Comparison of ENCODE assay signal across 7 mouse cellular contexts in genomic region chr1:75447265-75448051, GRCm38 (mm10). TPM values are rescaled to one million over a fixed set of nuclear protein-coding genes. Genes with fewer than 3 reads are reported as not detected.
DNase-seq lines count a peak whose midpoint lies in the region; ATAC-seq and TF ChIP-seq lines count a peak whose summit lies in the region.

No protein-coding gene starts in this region.

- H3K36me3 ChIP-seq in E14TG2a.4 (ENCODE audit: insufficient read depth, low read length), result peaks cover 4% of the 10 kb centered on the region; the same call in 1 of the 2 replicates
- no peaks in the 10 kb centered on the region; the same call in 1 of the 2 replicates for H3K36me3 ChIP-seq in heart, embryonic 16.5 days (ENCODE audit: control insufficient read depth, insufficient read depth)
- H3K36me3 ChIP-seq in liver, embryonic 16.5 days (ENCODE audit: control insufficient read depth, insufficient read depth), result no peaks in the 10 kb centered on the region

- peaks cover 7% of the 10 kb centered on the region; the same call in 1 of the 2 replicates for H3K9me3 ChIP-seq in E14TG2a.4 (ENCODE audit: low read length)
- no peaks in the 10 kb centered on the region for H3K9me3 ChIP-seq in heart, embryonic 16.5 days (replicated peaks; ENCODE audit: control insufficient read depth, low read length)
- H3K9me3 ChIP-seq in liver, embryonic 16.5 days (replicated peaks; ENCODE audit: control insufficient read depth, low read length), result no peaks in the 10 kb centered on the region

- DNase-seq in 3134 (ENCODE audit: extremely low read depth, insufficient read length, low spot score), result peak; percentile 46
- no peak for DNase-seq in adrenal gland, adult 18-20 months (ENCODE audit: low spot score in 2 of 2)
- DNase-seq in adrenal gland, adult 8-10 months, result no peak
- DNase-seq in natural killer cell, adult 2 months (ENCODE audit: low spot score in 2 of 2), result no peak

- no peak overlapping the region for H3K9ac ChIP-seq in heart, embryonic 16.5 days (ENCODE audit: low read length)
- no peak overlapping the region for H3K9ac ChIP-seq in liver, embryonic 16.5 days (ENCODE audit: low read depth, low read length)

- H3K27me3 ChIP-seq in E14TG2a.4 (ENCODE audit: insufficient read depth, low read length), result peaks cover 74% of the 10 kb centered on the region
- peaks cover 69% of the 10 kb centered on the region for H3K27me3 ChIP-seq in heart, embryonic 16.5 days (ENCODE audit: control insufficient read depth, insufficient read depth, low read length)
- peaks cover 64% of the 10 kb centered on the region for H3K27me3 ChIP-seq in liver, embryonic 16.5 days (ENCODE audit: control insufficient read depth, insufficient read depth, low read depth, low read length)

- 12% methylated on average over 10 of the region's 10 CpGs for WGBS in heart, embryonic 16.5 days
- WGBS in liver, embryonic 16.5 days (ENCODE audit: insufficient replicate concordance), result 2% methylated on average over 10 of the region's 10 CpGs

- peak overlapping the region; percentile 41; the same call in 1 of the 2 replicates for H3K4me2 ChIP-seq in heart, embryonic 16.5 days (ENCODE audit: low read depth, low read length)
- peak overlapping the region; percentile 58 for H3K4me2 ChIP-seq in liver, embryonic 16.5 days (ENCODE audit: low read depth, low read length)

- no peak for ATAC-seq in heart, embryonic 16.5 days (replicated peaks; ENCODE audit: extremely low read depth, insufficient read depth, low FRiP score)
- 0 out of 2 replicates have a peak, but pooled peaks have one; percentile 9 for ATAC-seq in liver, embryonic 16.5 days (ENCODE audit: low read depth)

- no peak for TF ChIP-seq CTCF in E14TG2a.4 (conservative IDR thresholded peaks at IDR 0.05; ENCODE audit: low read length)

- H3K27ac ChIP-seq in heart, embryonic 16.5 days (ENCODE audit: low read length), result no peak overlapping the region
- no peak overlapping the region for H3K27ac ChIP-seq in liver, embryonic 16.5 days (ENCODE audit: low read length)

- H3K4me1 ChIP-seq in E14TG2a.4 (replicated peaks; ENCODE audit: low read depth, low read length), result peaks cover 89% of the 10 kb centered on the region
- peaks cover 51% of the 10 kb centered on the region for H3K4me1 ChIP-seq in heart, embryonic 16.5 days (ENCODE audit: control insufficient read depth, insufficient read depth, low read length)
- peaks cover 64% of the 10 kb centered on the region for H3K4me1 ChIP-seq in liver, embryonic 16.5 days (ENCODE audit: control insufficient read depth, low read depth, low read length)

- H3K4me3 ChIP-seq in E14TG2a.4 (replicated peaks; ENCODE audit: low read length), result peak overlapping the region; percentile 45
- H3K4me3 ChIP-seq in heart, embryonic 16.5 days (ENCODE audit: low read length), result no peak overlapping the region
- H3K4me3 ChIP-seq in liver, embryonic 16.5 days (ENCODE audit: low read depth, low read length), result no peak overlapping the region

RNA-seq across cellular contexts. Expression of gene Asic4, which starts 2.8 kb away (rescaled TPM):
- 0.08 and 0.27 TPM in 2 replicates for polyA plus RNA-seq in heart, embryonic 16.5 days (2015; fragmentation: Nextera tagmentation; extraction: Ambion mirVana)
- polyA plus RNA-seq in liver, embryonic 16.5 days (2015; fragmentation: Nextera tagmentation; extraction: Ambion mirVana), result 0.06 TPM in 1 of 2 replicates, not detected in the other
- total RNA-seq in adrenal gland, adult 18-20 months (2021), result 1 to 10 TPM; 5.1 to 8.1 TPM
- 10 to 100 TPM in 2 of 4 experiments, 1 to 10 TPM in 2; 4.9 to 11.1 (median 8.4) TPM for total RNA-seq in adrenal gland, adult 8-10 months (2022)

RNA-seq across cellular contexts. Expression of gene Gmppa, which starts 11.7 kb away (rescaled TPM):
- polyA plus RNA-seq in heart, embryonic 16.5 days (2015; fragmentation: Nextera tagmentation; extraction: Ambion mirVana), result 72.6 and 85.3 TPM in 2 replicates
- polyA plus RNA-seq in liver, embryonic 16.5 days (2015; fragmentation: Nextera tagmentation; extraction: Ambion mirVana), result 32.5 and 35.7 TPM in 2 replicates
- 10 to 100 TPM; 53.2 to 56.1 TPM for total RNA-seq in adrenal gland, adult 18-20 months (2021)
- total RNA-seq in adrenal gland, adult 8-10 months (2022), result 100 to 1,000 TPM in 1 of 4 experiments, 10 to 100 TPM in 3; 56.5 to 103 (median 92.0) TPM

RNA-seq across cellular contexts. Expression of gene Chpf, which starts 31.6 kb away (rescaled TPM):
- 23.9 and 27.0 TPM in 2 replicates for polyA plus RNA-seq in heart, embryonic 16.5 days (2015; fragmentation: Nextera tagmentation; extraction: Ambion mirVana)
- 2.6 and 3.1 TPM in 2 replicates for polyA plus RNA-seq in liver, embryonic 16.5 days (2015; fragmentation: Nextera tagmentation; extraction: Ambion mirVana)
- total RNA-seq in adrenal gland, adult 18-20 months (2021), result 10 to 100 TPM; 58.9 to 59.1 TPM
- total RNA-seq in adrenal gland, adult 8-10 months (2022), result 10 to 100 TPM; 56.6 to 72.7 (median 67.0) TPM

RNA-seq across cellular contexts. Expression of gene Tmem198, which starts 31.9 kb away (rescaled TPM):
- polyA plus RNA-seq in heart, embryonic 16.5 days (2015; fragmentation: Nextera tagmentation; extraction: Ambion mirVana), result 0.60 and 0.69 TPM in 2 replicates
- 0.06 and 0.07 TPM in 2 replicates for polyA plus RNA-seq in liver, embryonic 16.5 days (2015; fragmentation: Nextera tagmentation; extraction: Ambion mirVana)
- 1 to 10 TPM; 3.5 to 6.2 TPM for total RNA-seq in adrenal gland, adult 18-20 months (2021)
- 1 to 10 TPM; 2.5 to 5.8 (median 3.0) TPM for total RNA-seq in adrenal gland, adult 8-10 months (2022)

RNA-seq across cellular contexts. Expression of gene Obsl1, which starts 58.8 kb away (rescaled TPM):
- polyA plus RNA-seq in heart, embryonic 16.5 days (2015; fragmentation: Nextera tagmentation; extraction: Ambion mirVana), result 83.9 and 94.2 TPM in 2 replicates
- 4.0 and 6.3 TPM in 2 replicates for polyA plus RNA-seq in liver, embryonic 16.5 days (2015; fragmentation: Nextera tagmentation; extraction: Ambion mirVana)
- total RNA-seq in adrenal gland, adult 18-20 months (2021), result 10 to 100 TPM; 48.9 to 54.4 TPM
- 100 to 1,000 TPM in 1 of 4 experiments, 10 to 100 TPM in 3; 71.0 to 109 (median 87.5) TPM for total RNA-seq in adrenal gland, adult 8-10 months (2022)
